Mouse (Mus musculus): ENCODE measurements at regions not wholly inside any gene's neighbourhood (a gene's known extent, or its start where the extent isn't known, plus 50 kb on each side); places are given as distances from the start of the nearest gene placed in this dataset.

- H3K4me2 ChIP-seq (ENCODE audit: low read depth, low read length): no peak overlapping the region
- no peak overlapping the region for H3K4me3 ChIP-seq (ENCODE audit: low read depth, low read length)
- no peak overlapping the region for H3K27ac ChIP-seq (replicated peaks; ENCODE audit: low read depth, low read length)
- no peaks in the 10 kb centered on the region for H3K4me1 ChIP-seq (ENCODE audit: control insufficient read depth, insufficient read depth, low read length)
- no peaks in the 10 kb centered on the region for H3K36me3 ChIP-seq (ENCODE audit: control insufficient read depth, insufficient read depth, low read length)
- WGBS: 88% methylated on average over 4 of the region's 4 CpGs
- no peak overlapping the region for H3K9ac ChIP-seq (ENCODE audit: low read depth, low read length)
- H3K27me3 ChIP-seq (replicated peaks; ENCODE audit: control insufficient read depth, insufficient read depth, low read length): no peaks in the 10 kb centered on the region
- H3K9me3 ChIP-seq (ENCODE audit: control insufficient read depth, low read length): no peaks in the 10 kb centered on the region
- ATAC-seq (ENCODE audit: low read depth) (no peak), DNase-seq (ENCODE audit: low spot score) (no peak)
Observed at GRCm38 (mm10) chr1:121136846-121137245, 195.5 kb downstream of the Insig2 start.

GRCm38 (mm10) chr1:121144981-121145380, 187.4 kb downstream of the Insig2 start:
- ATAC-seq (ENCODE audit: low read depth) (no peak), DNase-seq (ENCODE audit: low spot score) (no peak)
- no peaks in the 10 kb centered on the region for H3K4me1 ChIP-seq (ENCODE audit: control insufficient read depth, insufficient read depth, low read length)
- H3K4me3 ChIP-seq (ENCODE audit: low read depth, low read length): no peak overlapping the region
- H3K9me3 ChIP-seq (ENCODE audit: control insufficient read depth, low read length): no peaks in the 10 kb centered on the region
- no peak overlapping the region for H3K4me2 ChIP-seq (ENCODE audit: low read depth, low read length)
- 81% methylated on average over 1 of the region's 1 CpGs for WGBS
- no peaks in the 10 kb centered on the region for H3K36me3 ChIP-seq (ENCODE audit: control insufficient read depth, insufficient read depth, low read length)
- no peaks in the 10 kb centered on the region for H3K27me3 ChIP-seq (replicated peaks; ENCODE audit: control insufficient read depth, insufficient read depth, low read length)
- no peak overlapping the region for H3K27ac ChIP-seq (replicated peaks; ENCODE audit: low read depth, low read length)
- H3K9ac ChIP-seq (ENCODE audit: low read depth, low read length): no peak overlapping the region

- DNase-seq (ENCODE audit: low spot score): no peak
- ATAC-seq (ENCODE audit: low read depth): no peak
- WGBS: 69% methylated on average over 5 of the region's 5 CpGs
- Histone ChIP-seq H3K4me2 (ENCODE audit: low read depth, low read length) (no peak overlapping the region), H3K9me3 (ENCODE audit: control insufficient read depth, low read length) (no peaks in the 10 kb centered on the region), H3K27ac (replicated peaks; ENCODE audit: low read depth, low read length) (no peak overlapping the region), H3K4me3 (ENCODE audit: low read depth, low read length) (no peak overlapping the region), H3K36me3 (ENCODE audit: control insufficient read depth, insufficient read depth, low read length) (no peaks in the 10 kb centered on the region), H3K9ac (ENCODE audit: low read depth, low read length) (no peak overlapping the region), H3K27me3 (replicated peaks; ENCODE audit: control insufficient read depth, insufficient read depth, low read length) (0 out of 2 replicates have a peak, but pooled peaks cover 6% of the 10 kb centered on the region), H3K4me1 (ENCODE audit: control insufficient read depth, insufficient read depth, low read length) (no peaks in the 10 kb centered on the region)
Observed at GRCm38 (mm10) chr1:121153476-121153875, 178.9 kb downstream of the Insig2 start.

GRCm38 (mm10) chr1:121154616-121155015, 177.8 kb downstream of the Insig2 start:
- Histone ChIP-seq H3K4me2 (ENCODE audit: low read depth, low read length) (no peak overlapping the region), H3K4me3 (ENCODE audit: low read depth, low read length) (no peak overlapping the region), H3K36me3 (ENCODE audit: control insufficient read depth, insufficient read depth, low read length) (no peaks in the 10 kb centered on the region), H3K9ac (ENCODE audit: low read depth, low read length) (no peak overlapping the region), H3K27ac (replicated peaks; ENCODE audit: low read depth, low read length) (no peak overlapping the region), H3K9me3 (ENCODE audit: control insufficient read depth, low read length) (no peaks in the 10 kb centered on the region), H3K27me3 (replicated peaks; ENCODE audit: control insufficient read depth, insufficient read depth, low read length) (0 out of 2 replicates have a peak, but pooled peaks cover 6% of the 10 kb centered on the region), H3K4me1 (ENCODE audit: control insufficient read depth, insufficient read depth, low read length) (no peaks in the 10 kb centered on the region)
- ATAC-seq (ENCODE audit: low read depth) (no peak), DNase-seq (ENCODE audit: low spot score) (no peak)
- WGBS: 28% methylated on average over 8 of the region's 8 CpGs

- H3K9ac ChIP-seq (ENCODE audit: low read depth, low read length): no peak overlapping the region
Observed at GRCm38 (mm10) chr1:121168651-121169050, 163.7 kb downstream of the Insig2 start.

GRCm38 (mm10) chr1:121176541-121176940, 155.8 kb downstream of the Insig2 start:
- Histone ChIP-seq H3K27me3 (replicated peaks; ENCODE audit: control insufficient read depth, insufficient read depth, low read length) (peaks cover 55% of the 10 kb centered on the region), H3K9me3 (ENCODE audit: control insufficient read depth, low read length) (0 out of 2 replicates have a peak, but pooled peaks cover 5% of the 10 kb centered on the region), H3K36me3 (ENCODE audit: control insufficient read depth, insufficient read depth, low read length) (no peaks in the 10 kb centered on the region), H3K4me1 (ENCODE audit: control insufficient read depth, insufficient read depth, low read length) (peaks cover 4% of the 10 kb centered on the region; the same call in 1 of the 2 replicates), H3K4me3 (ENCODE audit: low read depth, low read length) (no peak overlapping the region), H3K4me2 (ENCODE audit: low read depth, low read length) (no peak overlapping the region), H3K9ac (ENCODE audit: low read depth, low read length) (no peak overlapping the region), H3K27ac (replicated peaks; ENCODE audit: low read depth, low read length) (no peak overlapping the region)
- ATAC-seq (ENCODE audit: low read depth) (no peak), DNase-seq (ENCODE audit: low spot score) (no peak)
- 20% methylated on average over 3 of the region's 3 CpGs for WGBS

More at GRCm38 (mm10) chr1:121168651-121169050, 163.7 kb downstream of the Insig2 start:
- WGBS: 36% methylated on average over 3 of the region's 3 CpGs
- Histone ChIP-seq H3K4me1 (ENCODE audit: control insufficient read depth, insufficient read depth, low read length) (no peaks in the 10 kb centered on the region), H3K4me3 (ENCODE audit: low read depth, low read length) (no peak overlapping the region), H3K4me2 (ENCODE audit: low read depth, low read length) (no peak overlapping the region), H3K9me3 (ENCODE audit: control insufficient read depth, low read length) (no peaks in the 10 kb centered on the region), H3K27ac (replicated peaks; ENCODE audit: low read depth, low read length) (no peak overlapping the region), H3K27me3 (replicated peaks; ENCODE audit: control insufficient read depth, insufficient read depth, low read length) (no peaks in the 10 kb centered on the region; the same call in none of the 2 replicates), H3K36me3 (ENCODE audit: control insufficient read depth, insufficient read depth, low read length) (no peaks in the 10 kb centered on the region)
- no peak for ATAC-seq (ENCODE audit: low read depth)
- DNase-seq (ENCODE audit: low spot score): no peak

GRCm38 (mm10) chr1:121177136-121177907, 155.1 kb downstream of the Insig2 start:
- Histone ChIP-seq H3K4me1 (ENCODE audit: control insufficient read depth, insufficient read depth, low read length) (peaks cover 4% of the 10 kb centered on the region; the same call in 1 of the 2 replicates), H3K36me3 (ENCODE audit: control insufficient read depth, insufficient read depth, low read length) (no peaks in the 10 kb centered on the region), H3K9me3 (ENCODE audit: control insufficient read depth, low read length) (0 out of 2 replicates have a peak, but pooled peaks cover 5% of the 10 kb centered on the region), H3K27me3 (replicated peaks; ENCODE audit: control insufficient read depth, insufficient read depth, low read length) (peaks cover 62% of the 10 kb centered on the region), H3K4me2 (ENCODE audit: low read depth, low read length) (peak overlapping the region; percentile 50), H3K4me3 (ENCODE audit: low read depth, low read length) (peak overlapping the region; percentile 29), H3K9ac (ENCODE audit: low read depth, low read length) (peak overlapping the region; percentile 43; the same call in 1 of the 2 replicates), H3K27ac (replicated peaks; ENCODE audit: low read depth, low read length) (no peak overlapping the region)
- DNase-seq (ENCODE audit: low spot score): no peak
- no peak for ATAC-seq (ENCODE audit: low read depth)
- 15% methylated on average over 20 of the region's 22 CpGs for WGBS

DNA sequence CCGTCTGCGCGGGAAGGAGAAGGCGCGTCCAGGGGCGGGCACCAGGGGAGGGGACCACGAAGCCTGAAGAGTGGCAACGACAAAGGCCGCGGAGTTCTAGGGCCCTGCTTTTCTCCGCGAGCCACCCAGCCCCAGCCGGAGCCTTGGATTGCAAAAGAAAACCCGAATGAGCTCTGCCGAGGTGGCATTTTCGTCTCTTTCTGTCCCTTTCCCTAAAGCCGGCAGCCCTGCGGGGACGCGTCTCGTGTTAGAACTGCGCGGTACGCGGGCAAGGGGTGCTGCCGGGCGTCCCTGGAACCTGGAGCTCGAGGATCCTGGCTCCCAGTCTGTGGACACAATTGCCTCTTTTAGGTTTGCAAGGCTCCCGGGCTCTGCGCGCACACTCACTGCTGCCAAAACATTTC, 154.5 kb downstream of the Insig2 start:
- ATAC-seq (ENCODE audit: low read depth) (no peak), DNase-seq (ENCODE audit: low spot score) (peak; percentile 23)
- Histone ChIP-seq H3K36me3 (ENCODE audit: control insufficient read depth, insufficient read depth, low read length) (no peaks in the 10 kb centered on the region), H3K9ac (ENCODE audit: low read depth, low read length) (peak overlapping the region; percentile 43; the same call in 1 of the 2 replicates), H3K27me3 (replicated peaks; ENCODE audit: control insufficient read depth, insufficient read depth, low read length) (peaks cover 63% of the 10 kb centered on the region), H3K27ac (replicated peaks; ENCODE audit: low read depth, low read length) (no peak overlapping the region), H3K9me3 (ENCODE audit: control insufficient read depth, low read length) (0 out of 2 replicates have a peak, but pooled peaks cover 5% of the 10 kb centered on the region), H3K4me1 (ENCODE audit: control insufficient read depth, insufficient read depth, low read length) (peaks cover 4% of the 10 kb centered on the region; the same call in 1 of the 2 replicates), H3K4me3 (ENCODE audit: low read depth, low read length) (peak overlapping the region; percentile 29), H3K4me2 (ENCODE audit: low read depth, low read length) (peak overlapping the region; percentile 50)
- WGBS: under 1% methylated on average over 19 of the region's 31 CpGs

All from embryonic facial prominence, embryonic 14.5 days (tissue).